Mouse (Mus musculus): ENCODE results near the gene Lman2l. TPM values are rescaled to one million over a fixed set of nuclear protein-coding genes. Genes with fewer than 3 reads are reported as not detected.

Lman2l gene
- total and polyA plus RNA-seq, 2 experiments from 2014 or later = 8.2 to 22.3 TPM

- Histone ChIP-seq H3K9ac (replicated peaks; ENCODE audit: low read depth, low read length) (no peak within 1 kb of the TSS), H3K36me3 (replicated peaks; ENCODE audit: control insufficient read depth, insufficient read depth, low read length) (no peaks in the 10 kb centered on the region), H3K27ac (ENCODE audit: low read depth) (no peak within 1 kb of the TSS), H3K9me3 (replicated peaks; ENCODE audit: control insufficient read depth, low read length) (no peaks in the 10 kb centered on the region), H3K4me2 (ENCODE audit: low read depth, low read length) (no peak within 1 kb of the TSS), H3K27me3 (ENCODE audit: control insufficient read depth, insufficient read depth, low read length) (no peaks in the 10 kb centered on the region), H3K4me3 (ENCODE audit: low read depth, low read length) (no peak within 1 kb of the TSS), H3K4me1 (ENCODE audit: control insufficient read depth, insufficient read depth) (peaks cover 11% of the 10 kb centered on the region)
- WGBS = 69% methylated on average over 10 of the region's 10 CpGs
- DNase-seq (ENCODE audit: low spot score) (no peak), ATAC-seq (ENCODE audit: insufficient read depth, low read depth) (no peak)
- TF ChIP-seq EP300 (IDR thresholded peaks at IDR 0.05; ENCODE audit: low read depth) (no peak), CTCF (IDR thresholded peaks at IDR 0.05; ENCODE audit: low read depth) (no peak)
These were observed 72.9 kb downstream of the Lman2l start, which contains the start of gene Fer1l5 for GRCm38 (mm10) chr1:36371934-36372845. Fer1l5 (plus strand) TSS chr1:36372291.

DNA sequence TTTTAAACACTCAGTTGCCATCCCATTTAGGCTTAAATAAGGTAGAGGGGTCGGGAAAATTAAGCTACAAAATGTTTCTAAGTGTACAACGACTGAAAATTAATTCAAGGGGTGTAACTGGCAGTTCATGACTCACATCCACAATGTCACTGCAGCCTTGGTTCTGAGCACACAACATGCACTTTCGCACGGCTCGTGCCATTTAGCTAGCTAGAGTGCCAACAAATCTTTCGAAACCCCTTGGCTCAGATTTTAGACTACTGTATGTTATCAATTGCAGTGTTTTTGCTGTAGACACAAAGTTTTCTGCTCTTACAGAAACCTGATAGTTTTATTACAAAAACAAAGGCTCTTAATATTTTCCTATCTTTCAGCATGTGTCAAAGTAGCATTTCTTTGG lies 74.2 kb downstream of the Lman2l start:
- no peak for ATAC-seq (ENCODE audit: insufficient read depth, low read depth)
- Histone ChIP-seq H3K9ac (replicated peaks; ENCODE audit: low read depth, low read length) (no peak overlapping the region), H3K4me2 (ENCODE audit: low read depth, low read length) (no peak overlapping the region), H3K36me3 (replicated peaks; ENCODE audit: control insufficient read depth, insufficient read depth, low read length) (peaks cover under 1% of the 10 kb centered on the region), H3K27me3 (ENCODE audit: control insufficient read depth, insufficient read depth, low read length) (no peaks in the 10 kb centered on the region), H3K27ac (ENCODE audit: low read depth) (no peak overlapping the region), H3K4me1 (ENCODE audit: control insufficient read depth, insufficient read depth) (peaks cover 13% of the 10 kb centered on the region), H3K9me3 (replicated peaks; ENCODE audit: control insufficient read depth, low read length) (no peaks in the 10 kb centered on the region), H3K4me3 (ENCODE audit: low read depth, low read length) (no peak overlapping the region)
- no peak for DNase-seq (ENCODE audit: low spot score)
- whole genome bisulfite sequencing = 71% methylated on average over 6 of the region's 6 CpGs
- TF ChIP-seq EP300 (IDR thresholded peaks at IDR 0.05; ENCODE audit: low read depth) (no peak), CTCF (IDR thresholded peaks at IDR 0.05; ENCODE audit: low read depth) (no peak)

Other genes with a start within 250 kb of the Lman2l start
- gene Uggt1, start 200.6 kb downstream of the Lman2l start, total RNA-seq (2014; rRNA removed; ENCODE audit: low replicate concordance) = 26.7 and 58.0 TPM in 2 replicates
- gene Uggt1, start 200.6 kb downstream of the Lman2l start, polyA plus RNA-seq (2015; fragmentation: Nextera tagmentation; extraction: Ambion mirVana) = 15.4 and 16.0 TPM in 2 replicates
- 5.7 and 12.9 TPM in 2 replicates for gene Neurl3, start 170.6 kb downstream of the Lman2l start, total RNA-seq (2014; rRNA removed; ENCODE audit: low replicate concordance)
- gene Neurl3, start 170.6 kb downstream of the Lman2l start, polyA plus RNA-seq (2015; fragmentation: Nextera tagmentation; extraction: Ambion mirVana) = 3.6 and 4.3 TPM in 2 replicates
- 13.7 and 31.1 TPM in 2 replicates for gene Arid5a, start 137.5 kb downstream of the Lman2l start, total RNA-seq (2014; rRNA removed; ENCODE audit: low replicate concordance)
- 6.6 and 8.5 TPM in 2 replicates for gene Arid5a, start 137.5 kb downstream of the Lman2l start, polyA plus RNA-seq (2015; fragmentation: Nextera tagmentation; extraction: Ambion mirVana)
- gene Kansl3, start 76.1 kb downstream of the Lman2l start, total RNA-seq (2014; rRNA removed; ENCODE audit: low replicate concordance) = 46.3 and 57.4 TPM in 2 replicates
- gene Kansl3, start 76.1 kb downstream of the Lman2l start, polyA plus RNA-seq (2015; fragmentation: Nextera tagmentation; extraction: Ambion mirVana) = 26.5 and 29.7 TPM in 2 replicates
- not detected in 2 replicates for gene Fer1l5, start 73.0 kb downstream of the Lman2l start, total RNA-seq (2014; rRNA removed; ENCODE audit: low replicate concordance)
- gene Fer1l5, start 73.0 kb downstream of the Lman2l start, polyA plus RNA-seq (2015; fragmentation: Nextera tagmentation; extraction: Ambion mirVana) = 0.14 and 0.20 TPM in 2 replicates
- gene Cnnm4, start 26.3 kb upstream of the Lman2l start, total RNA-seq (2014; rRNA removed; ENCODE audit: low replicate concordance) = 5.2 and 7.4 TPM in 2 replicates
- gene Cnnm4, start 26.3 kb upstream of the Lman2l start, polyA plus RNA-seq (2015; fragmentation: Nextera tagmentation; extraction: Ambion mirVana) = 3.6 and 4.2 TPM in 2 replicates
- gene Cnnm3, start 66.6 kb upstream of the Lman2l start, total RNA-seq (2014; rRNA removed; ENCODE audit: low replicate concordance) = 10.2 and 21.4 TPM in 2 replicates
- 2.0 and 2.2 TPM in 2 replicates for gene Cnnm3, start 66.6 kb upstream of the Lman2l start, polyA plus RNA-seq (2015; fragmentation: Nextera tagmentation; extraction: Ambion mirVana)
- 62.2 and 93.8 TPM in 2 replicates for gene Ankrd23, start 91.6 kb upstream of the Lman2l start, total RNA-seq (2014; rRNA removed; ENCODE audit: low replicate concordance)
- gene Ankrd23, start 91.6 kb upstream of the Lman2l start, polyA plus RNA-seq (2015; fragmentation: Nextera tagmentation; extraction: Ambion mirVana) = 26.7 and 34.2 TPM in 2 replicates
- gene Gm42417, start 94.2 kb upstream of the Lman2l start, total RNA-seq (2014; rRNA removed; ENCODE audit: low replicate concordance) = not detected in 2 replicates
- 1.2 TPM in 1 of 2 replicates, not detected in the other for gene Gm42417, start 94.2 kb upstream of the Lman2l start, polyA plus RNA-seq (2015; fragmentation: Nextera tagmentation; extraction: Ambion mirVana)
- 32.7 and 34.9 TPM in 2 replicates for gene Ankrd39, start 102.2 kb upstream of the Lman2l start, total RNA-seq (2014; rRNA removed; ENCODE audit: low replicate concordance)
- 26.6 and 29.0 TPM in 2 replicates for gene Ankrd39, start 102.2 kb upstream of the Lman2l start, polyA plus RNA-seq (2015; fragmentation: Nextera tagmentation; extraction: Ambion mirVana)
- gene Sema4c, start 113.1 kb upstream of the Lman2l start, total RNA-seq (2014; rRNA removed; ENCODE audit: low replicate concordance) = 11.9 and 13.2 TPM in 2 replicates
- gene Sema4c, start 113.1 kb upstream of the Lman2l start, polyA plus RNA-seq (2015; fragmentation: Nextera tagmentation; extraction: Ambion mirVana) = 5.7 and 6.1 TPM in 2 replicates
- not detected in 2 replicates for gene Fam178b, start 237.9 kb upstream of the Lman2l start, total RNA-seq (2014; rRNA removed; ENCODE audit: low replicate concordance)
- 0.81 and 1.5 TPM in 2 replicates for gene Fam178b, start 237.9 kb upstream of the Lman2l start, polyA plus RNA-seq (2015; fragmentation: Nextera tagmentation; extraction: Ambion mirVana)
- 1,006 and 1,233 TPM in 2 replicates for gene Cox5b, start 246.2 kb upstream of the Lman2l start, total RNA-seq (2014; rRNA removed; ENCODE audit: low replicate concordance)
- gene Cox5b, start 246.2 kb upstream of the Lman2l start, polyA plus RNA-seq (2015; fragmentation: Nextera tagmentation; extraction: Ambion mirVana) = 2,595 and 2,702 TPM in 2 replicates

All from heart, postnatal 0 days (tissue).